Mouse (Mus musculus) stomach, postnatal 0 days (tissue): Measurements from ENCODE around the gene Lrmda. TPM values are rescaled to one million over a fixed set of nuclear protein-coding genes. Genes with fewer than 3 reads are reported as not detected.

Experiments
- ATAC-seq: fragments of 200-750 bp; cut with Nextera tagmentation; 2 replicates; pipeline ENCODE4 v1.8.0; 2017; ENCODE audit not compliant: low FRiP score, low TSS enrichment
- DNase-seq: peaks from one replicate; pipeline ENCODE4 v3.0.0-alpha.2; 2016; ENCODE audit warnings: low spot score
- H3K27ac ChIP-seq: fragments of 300-500 bp; sonication (generic); replicated peaks from 2 replicates; pipeline ENCODE4 v1.5.1; 2014; ENCODE audit warnings: mild to moderate bottlenecking, control low read depth
- H3K27me3 ChIP-seq: fragments of 300-500 bp; sonication (generic); 2 replicates; pipeline ENCODE4 v1.6.1; 2014; ENCODE audit warnings: low read length; ENCODE audit not compliant: control insufficient read depth, insufficient read depth
- H3K36me3 ChIP-seq: fragments of 300-500 bp; sonication (generic); 2 replicates; pipeline ENCODE4 v1.6.1; 2014; ENCODE audit warnings: low read length, mixed read lengths; ENCODE audit not compliant: control insufficient read depth, insufficient read depth
- H3K4me1 ChIP-seq: fragments of 300-500 bp; sonication (generic); replicated peaks from 2 replicates; pipeline ENCODE4 v1.6.1; 2014; ENCODE audit warnings: antibody characterized with exemption; ENCODE audit not compliant: control insufficient read depth, insufficient read depth
- H3K4me2 ChIP-seq: fragments of 300-500 bp; sonication (generic); replicated peaks from 2 replicates; pipeline ENCODE4 v1.6.1; 2014; ENCODE audit warnings: low read depth, mild to moderate bottlenecking, control low read depth, moderate library complexity
- H3K4me3 ChIP-seq: fragments of 300-500 bp; sonication (generic); 2 replicates; pipeline ENCODE4 v1.5.1; 2014; ENCODE audit warnings: low read depth, low read length, control low read depth
- H3K9ac ChIP-seq: fragments of 300-500 bp; sonication (generic); 2 replicates; pipeline ENCODE4 v1.6.1; 2014; ENCODE audit warnings: mild to moderate bottlenecking, low read length, control low read depth, mixed read lengths
- H3K9me3 ChIP-seq: fragments of 300-500 bp; sonication (generic); 2 replicates; pipeline ENCODE4 v1.6.1; 2016; ENCODE audit warnings: low read length; ENCODE audit not compliant: control insufficient read depth
- CTCF ChIP-seq: IDR thresholded peaks from 2 replicates; pipeline ENCODE4 v1.5.1; 2016; ENCODE audit warnings: antibody characterized with exemption, low read depth, mild to moderate bottlenecking, moderate library complexity
- EP300 ChIP-seq: optimal IDR thresholded peaks from 2 replicates; pipeline ENCODE3; 2016; ENCODE audit warnings: antibody characterized with exemption
- whole genome bisulfite sequencing: fragments of 180-500 bp; shearing (Covaris S2); extraction: QIAGEN DNeasy Blood & Tissue Kit; methylation state at CpG from one replicate; pipeline ENCODE4 v1.1.7; 2014; 5-methylcytosine and 5-hydroxymethylcytosine counted together
- polyA plus RNA-seq: library from polyadenylated mRNA; unstranded; fragments of >200 nt; fragmentation: Nextera tagmentation; extraction: Ambion mirVana; gene quantifications from 2 replicates; pipeline ENCODE4 v1.2.1, GENCODE M21; 2015

Gene Lrmda
- polyA plus RNA-seq, 1 experiment from 2014 or later: 0.39 TPM

- no peaks in the 10 kb centered on the region for H3K27me3 ChIP-seq
- no peaks in the 10 kb centered on the region for H3K4me1 ChIP-seq
- H3K27ac ChIP-seq: no peak overlapping the region
- no peak overlapping the region for H3K9ac ChIP-seq
- WGBS: 66% methylated on average over 11 of the region's 11 CpGs
- H3K4me3 ChIP-seq: no peak overlapping the region
- no peak overlapping the region for H3K4me2 ChIP-seq
- no peaks in the 10 kb centered on the region for H3K9me3 ChIP-seq
- DNase-seq (no peak), ATAC-seq (no peak)
- TF ChIP-seq CTCF (no peak), EP300 (no peak)
- H3K36me3 ChIP-seq: no peaks in the 10 kb centered on the region
Observed at GRCm38 (mm10) chr14:23052833-23053592, 1033.5 kb downstream of the Lrmda start.

- TF ChIP-seq EP300: no peak
- TF ChIP-seq CTCF: no peak
- ATAC-seq: no peak
- Histone ChIP-seq H3K4me3 (no peak overlapping the region), H3K27me3 (no peaks in the 10 kb centered on the region), H3K9ac (no peak overlapping the region), H3K9me3 (no peaks in the 10 kb centered on the region), H3K4me1 (no peaks in the 10 kb centered on the region), H3K36me3 (no peaks in the 10 kb centered on the region), H3K27ac (no peak overlapping the region), H3K4me2 (no peak overlapping the region)
- WGBS: 41% methylated on average over 6 of the region's 6 CpGs
- DNase-seq: no peak
Observed at GRCm38 (mm10) chr14:23057228-23057976, 1037.9 kb downstream of the Lrmda start.

- Histone ChIP-seq H3K27me3 (no peaks in the 10 kb centered on the region), H3K9ac (no peak overlapping the region), H3K4me1 (no peaks in the 10 kb centered on the region), H3K4me2 (no peak overlapping the region), H3K36me3 (no peaks in the 10 kb centered on the region), H3K4me3 (no peak overlapping the region), H3K9me3 (no peaks in the 10 kb centered on the region), H3K27ac (no peak overlapping the region)
- DNase-seq (no peak), ATAC-seq (no peak)
- 76% methylated on average over 2 of the region's 2 CpGs for WGBS
- TF ChIP-seq EP300: no peak
- no peak for TF ChIP-seq CTCF
Observed at GRCm38 (mm10) chr14:23057987-23058386, 1038.5 kb downstream of the Lrmda start.

DNA sequence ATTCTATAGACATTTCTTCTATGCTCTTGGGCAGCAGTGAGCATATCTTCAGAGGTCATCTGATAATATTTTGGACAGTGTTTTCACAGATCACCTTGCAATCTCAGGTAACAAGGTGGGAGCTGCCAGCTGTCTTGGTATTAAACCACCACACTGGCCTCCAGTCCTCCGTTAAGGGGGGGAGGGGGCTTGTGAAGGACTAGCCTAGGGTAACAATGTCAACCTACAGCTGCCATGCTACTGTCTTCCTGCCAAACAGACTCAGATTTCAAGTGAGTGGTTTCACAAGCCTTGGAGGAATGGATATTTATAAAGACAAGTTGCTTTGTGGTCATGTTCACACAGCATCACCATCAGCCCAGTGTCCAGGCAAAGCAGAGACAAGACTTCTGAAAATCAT, 1059.2 kb downstream of the Lrmda start:
- 47% methylated on average over 1 of the region's 1 CpGs for WGBS
- TF ChIP-seq CTCF (no peak), EP300 (no peak)

DNA sequence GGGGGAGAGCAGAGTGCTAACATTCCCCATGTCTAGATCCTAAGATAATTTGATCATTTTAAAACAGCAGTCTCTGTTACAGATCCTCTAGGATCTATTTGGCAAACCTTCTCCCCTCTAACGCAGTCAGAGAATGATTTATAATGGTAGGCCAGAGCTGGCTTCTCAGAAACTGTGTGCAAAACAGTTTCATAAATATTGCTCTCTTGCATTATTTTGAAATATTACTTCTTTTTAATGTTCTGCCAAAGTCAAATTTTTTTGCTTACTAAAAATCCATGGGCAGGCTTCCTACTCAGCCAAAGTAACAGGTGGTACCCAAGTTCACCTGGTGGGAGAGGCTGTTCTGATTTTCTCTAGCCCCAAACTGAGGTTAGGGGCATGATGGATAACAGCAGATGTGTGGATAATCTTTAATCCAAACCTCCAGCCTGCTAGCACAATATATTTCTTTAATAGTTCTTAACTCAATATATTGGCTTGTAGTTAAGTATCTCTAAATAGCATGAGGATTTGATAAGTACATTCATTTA, 1064.8 kb downstream of the Lrmda start:
- DNase-seq: no peak

More for the DNA sequence above, 1059.2 kb downstream of the Lrmda start:
- no peaks in the 10 kb centered on the region for H3K36me3 ChIP-seq
- H3K4me3 ChIP-seq: no peak overlapping the region
- H3K9ac ChIP-seq: no peak overlapping the region
- H3K27ac ChIP-seq: no peak overlapping the region
- ATAC-seq (no peak), DNase-seq (no peak)
- no peaks in the 10 kb centered on the region for H3K4me1 ChIP-seq
- no peaks in the 10 kb centered on the region for H3K27me3 ChIP-seq
- H3K4me2 ChIP-seq: no peak overlapping the region
- no peaks in the 10 kb centered on the region for H3K9me3 ChIP-seq

DNA sequence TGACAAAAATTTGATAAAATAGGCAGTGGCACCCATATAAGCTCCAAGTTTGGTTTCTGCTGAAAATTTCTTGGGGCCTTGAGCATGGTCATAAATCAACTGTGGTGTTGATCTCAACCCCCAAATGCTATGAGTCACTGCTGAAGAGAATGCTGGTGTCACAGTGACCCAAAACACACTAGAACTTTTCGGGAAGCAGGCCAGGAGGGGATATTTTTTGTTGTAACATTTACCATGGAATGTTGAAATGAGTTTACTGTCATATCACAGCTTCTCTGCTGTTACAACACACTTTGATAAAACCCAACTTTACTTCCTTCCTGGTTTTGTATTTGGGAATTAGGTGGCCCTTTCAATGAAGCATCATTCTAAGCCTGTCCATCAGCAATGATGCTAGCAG, 1065.3 kb downstream of the Lrmda start:
- H3K4me1 ChIP-seq: no peaks in the 10 kb centered on the region
- no peak overlapping the region for H3K27ac ChIP-seq
- 32% methylated on average over 1 of the region's 1 CpGs for WGBS
- no peak for TF ChIP-seq CTCF
- no peak for TF ChIP-seq EP300
- DNase-seq: no peak
- H3K9ac ChIP-seq: no peak overlapping the region
- no peaks in the 10 kb centered on the region for H3K27me3 ChIP-seq
- no peaks in the 10 kb centered on the region for H3K36me3 ChIP-seq
- no peaks in the 10 kb centered on the region for H3K9me3 ChIP-seq
- ATAC-seq: no peak
- H3K4me2 ChIP-seq: no peak overlapping the region
- no peak overlapping the region for H3K4me3 ChIP-seq

More for the DNA sequence above, 1064.8 kb downstream of the Lrmda start:
- H3K9ac ChIP-seq: no peak overlapping the region
- TF ChIP-seq CTCF: no peak
- TF ChIP-seq EP300: no peak
- H3K4me1 ChIP-seq: no peaks in the 10 kb centered on the region
- no peak overlapping the region for H3K4me3 ChIP-seq
- 46% methylated on average over 1 of the region's 1 CpGs for WGBS
- H3K27me3 ChIP-seq: no peaks in the 10 kb centered on the region
- ATAC-seq: no peak; the same call in 1 of the 2 replicates
- H3K9me3 ChIP-seq: no peaks in the 10 kb centered on the region
- no peaks in the 10 kb centered on the region for H3K36me3 ChIP-seq
- no peak overlapping the region for H3K4me2 ChIP-seq
- no peak overlapping the region for H3K27ac ChIP-seq
